Mouse (Mus musculus) MEL (cell line): ENCODE data around the gene Ttbk2. TPM values are rescaled to one million over a fixed set of nuclear protein-coding genes. Genes with fewer than 3 reads are reported as not detected.

Experiments
- DNase-seq: peaks from one replicate; pipeline ENCODE4 v3.0.0; 2011; ENCODE audit warnings: low read depth, low spot score
- H3K27ac ChIP-seq: 2 replicates; pipeline ENCODE4 v1.5.1; 2012; ENCODE audit warnings: low read depth, mild to moderate bottlenecking, control low read depth, low read length, moderate library complexity; ENCODE audit not compliant: control insufficient read depth
- H3K27me3 ChIP-seq, 2 experiments: fragments of 150-350 bp in 1 of 2; sonication (generic) in 1 of 2; 2 replicates each; pipeline ENCODE4 v1.6.1; 2012; ENCODE audit warnings: low read length in 2 of 2, mild to moderate bottlenecking in 2 of 2, improper control_type of control experiment in 1 of 2, moderate library complexity in 1 of 2; ENCODE audit not compliant: insufficient read depth in 2 of 2, control insufficient read depth in 1 of 2
- H3K36me3 ChIP-seq, 2 experiments: 2 replicates each; pipeline ENCODE4 v1.6.1; 2012 to 2014; ENCODE audit warnings: low read length in 2 of 2, improper control_type of control experiment in 1 of 2, inconsistent platforms in 1 of 2, mild to moderate bottlenecking in 1 of 2; ENCODE audit not compliant: insufficient read depth in 2 of 2, control insufficient read depth in 1 of 2
- H3K4me1 ChIP-seq, 2 experiments: fragments of 150-350 bp in 1 of 2; sonication (generic) in 1 of 2; 2 replicates each; pipeline ENCODE4 v1.6.1; 2012; ENCODE audit warnings: low read length in 2 of 2, improper control_type of control experiment in 1 of 2, mild to moderate bottlenecking in 1 of 2; ENCODE audit not compliant: insufficient read depth in 2 of 2, control insufficient read depth in 1 of 2
- H3K4me3 ChIP-seq, 2 experiments: fragments of 150-350 bp in 1 of 2; sonication (generic) in 1 of 2; 2 replicates each; pipeline ENCODE4 v1.5.1; 2012; ENCODE audit warnings: low read depth in 2 of 2, low read length in 2 of 2, mild to moderate bottlenecking in 2 of 2, moderate library complexity in 2 of 2, control low read depth in 1 of 2, improper control_type of control experiment in 1 of 2; ENCODE audit not compliant: control insufficient read depth in 1 of 2, insufficient read depth in 1 of 2
- H3K79me2 ChIP-seq: 2 replicates; pipeline ENCODE4 v1.6.1; 2012; ENCODE audit warnings: mild to moderate bottlenecking, low read length, moderate library complexity; ENCODE audit not compliant: control insufficient read depth, poor library complexity, insufficient read depth
- H3K9ac ChIP-seq: 2 replicates; pipeline ENCODE4 v1.6.1; 2012; ENCODE audit warnings: low read depth, mild to moderate bottlenecking, control low read depth, low read length, moderate library complexity; ENCODE audit not compliant: control insufficient read depth, poor library complexity, severe bottlenecking
- H3K9me3 ChIP-seq: fragments of 150-350 bp; sonication (generic); replicated peaks from 2 replicates; pipeline ENCODE4 v1.6.1; 2012; ENCODE audit warnings: mild to moderate bottlenecking, low read length, improper control_type of control experiment, moderate library complexity; ENCODE audit not compliant: insufficient read depth
- BHLHE40 ChIP-seq: IDR thresholded peaks from 2 replicates; pipeline ENCODE4 v1.6.1; 2012; ENCODE audit warnings: low read depth, mild to moderate bottlenecking, inconsistent platforms, low read length, improper control_type of control experiment, borderline replicate concordance
- CTCF ChIP-seq, 3 experiments: IDR thresholded peaks in 2 of 3; conservative IDR thresholded peaks in 1 of 3; 2 replicates each; pipeline ENCODE4 v1.5.1; 2011 to 2012; ENCODE audit warnings: low read length in 3 of 3, low read depth in 2 of 3, mild to moderate bottlenecking in 2 of 3, improper control_type of control experiment in 1 of 3, inconsistent platforms in 1 of 3, mixed read lengths in 1 of 3, moderate library complexity in 1 of 3; ENCODE audit not compliant: control insufficient read depth in 1 of 3, insufficient read depth in 1 of 3, poor library complexity in 1 of 3, severe bottlenecking in 1 of 3
- E2F4 ChIP-seq: IDR thresholded peaks from 2 replicates; pipeline ENCODE4 v1.6.1; 2011; ENCODE audit warnings: low read depth, low read length, improper control_type of control experiment, borderline replicate concordance
- EP300 ChIP-seq, 2 experiments: IDR thresholded peaks; 2 replicates each; pipeline ENCODE4 v1.6.1; 2011; ENCODE audit warnings: improper control_type of control experiment in 2 of 2, low read length in 2 of 2, low read depth in 1 of 2, mild to moderate bottlenecking in 1 of 2
- GATA1 ChIP-seq: IDR thresholded peaks from 2 replicates; pipeline ENCODE4 v1.6.1; 2011; ENCODE audit warnings: low read depth, low read length, improper control_type of control experiment
- JUND ChIP-seq: IDR thresholded peaks from 2 replicates; pipeline ENCODE4 v1.6.1; 2011; ENCODE audit warnings: low read depth, mild to moderate bottlenecking, improper control_type of control experiment, low read length
- MAX ChIP-seq: IDR thresholded peaks from 2 replicates; pipeline ENCODE4 v1.6.1; 2011; ENCODE audit warnings: low read length, improper control_type of control experiment
- MAZ ChIP-seq: IDR thresholded peaks from 2 replicates; pipeline ENCODE4 v1.6.1; 2012; ENCODE audit warnings: low read depth, mild to moderate bottlenecking, inconsistent platforms, low read length, improper control_type of control experiment
- MYC ChIP-seq: IDR thresholded peaks from 2 replicates; pipeline ENCODE4 v1.6.1; 2011; ENCODE audit warnings: low read depth, mild to moderate bottlenecking, low read length, improper control_type of control experiment, moderate library complexity
- POLR2AphosphoS2 ChIP-seq: IDR thresholded peaks from 2 replicates; pipeline ENCODE4 v1.6.1; 2011; ENCODE audit warnings: low read length, improper control_type of control experiment
- POLR2AphosphoS5 ChIP-seq: IDR thresholded peaks from 2 replicates; pipeline ENCODE4 v1.6.1; 2012; ENCODE audit warnings: low read depth, borderline replicate concordance, mild to moderate bottlenecking, inconsistent platforms, low read length, moderate library complexity, mixed read lengths
- SMC3 ChIP-seq: IDR thresholded peaks from 2 replicates; pipeline ENCODE4 v1.6.1; 2011; ENCODE audit warnings: low read depth, low read length, improper control_type of control experiment
- TAL1 ChIP-seq: IDR thresholded peaks from 2 replicates; pipeline ENCODE4 v1.6.1; 2012; ENCODE audit warnings: mild to moderate bottlenecking, inconsistent platforms, low read length, moderate library complexity, mixed read lengths
- ZNF384 ChIP-seq: IDR thresholded peaks from 2 replicates; pipeline ENCODE4 v1.6.1; 2012; ENCODE audit warnings: low read depth, mild to moderate bottlenecking, inconsistent platforms, low read length, improper control_type of control experiment
- polyA plus RNA-seq, 2 experiments: library from polyadenylated mRNA; stranded (reverse) in 1 of 2; unstranded in 1 of 2; fragments of >175 nt in 1 of 2; fragments of >200 nt in 1 of 2; gene quantifications; 2 replicates each; pipeline versions ENCODE4 v1.2.1 to v1.2.4; 2012; ENCODE audit warnings: low replicate concordance in 2 of 2, low read depth in 1 of 2; ENCODE audit not compliant: insufficient read length in 2 of 2, insufficient read depth in 1 of 2, missing spikeins in 1 of 2
- total RNA-seq: library from RNA; depleted of rRNA; stranded (reverse); fragments of 300-350 nt; gene quantifications from 2 replicates; pipeline ENCODE4 v1.2.3, GENCODE M21; 2012

Ttbk2 gene
- total and polyA plus RNA-seq, 3 experiments = 2.1 to 3.0 TPM; not detected in 1

DNA sequence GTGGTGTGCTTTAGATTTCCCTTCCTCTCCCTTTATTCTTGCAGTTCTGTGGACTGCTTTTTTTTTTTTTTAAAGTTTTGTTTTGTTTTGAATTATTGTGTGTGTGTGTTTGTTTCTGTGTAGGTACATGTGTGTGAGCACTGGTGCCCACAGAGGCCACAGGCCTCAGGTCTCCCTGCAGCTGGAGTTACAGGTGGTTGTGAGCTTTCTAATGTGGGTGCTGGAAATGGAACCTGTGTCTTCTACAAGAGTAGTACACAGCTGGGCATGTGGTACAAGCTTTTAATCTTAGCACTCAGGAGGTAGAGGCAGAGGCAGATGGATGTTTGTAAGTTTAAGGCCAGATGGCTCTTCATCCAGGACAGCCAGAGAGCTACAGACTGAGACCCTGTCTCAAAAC, 143.4 kb downstream of the Ttbk2 start:
- no peak overlapping the region for H3K27ac ChIP-seq
- no peak for DNase-seq
- no peaks in the 10 kb centered on the region for H3K9me3 ChIP-seq
- H3K27me3 ChIP-seq = no peaks in the 10 kb centered on the region
- no peaks in the 10 kb centered on the region for H3K79me2 ChIP-seq
- H3K9ac ChIP-seq = no peak overlapping the region
- H3K4me1 ChIP-seq = peaks cover 14 to 17% of the 10 kb centered on the region in 2 experiments
- H3K36me3 ChIP-seq = peaks cover 0 to 17% of the 10 kb centered on the region in 2 experiments; a peak in 2 of 4 replicates
- TF ChIP-seq JUND = no peak
- no peak for TF ChIP-seq MAZ
- no peak for TF ChIP-seq MYC
- no peak for TF ChIP-seq SMC3
- no peak for TF ChIP-seq POLR2AphosphoS2
- no peak for TF ChIP-seq CTCF (IDR thresholded peaks at IDR 0.05 in 2 of 3, conservative IDR thresholded peaks at IDR 0.05 in 1 of 3; ENCODE audit: control insufficient read depth in 1 of 3, insufficient read depth in 1 of 3, low read depth in 2 of 3, low read length in 3 of 3, poor library complexity in 1 of 3, severe bottlenecking in 1 of 3)
- TF ChIP-seq ZNF384 = no peak
- H3K4me3 ChIP-seq = no peak overlapping the region

DNA sequence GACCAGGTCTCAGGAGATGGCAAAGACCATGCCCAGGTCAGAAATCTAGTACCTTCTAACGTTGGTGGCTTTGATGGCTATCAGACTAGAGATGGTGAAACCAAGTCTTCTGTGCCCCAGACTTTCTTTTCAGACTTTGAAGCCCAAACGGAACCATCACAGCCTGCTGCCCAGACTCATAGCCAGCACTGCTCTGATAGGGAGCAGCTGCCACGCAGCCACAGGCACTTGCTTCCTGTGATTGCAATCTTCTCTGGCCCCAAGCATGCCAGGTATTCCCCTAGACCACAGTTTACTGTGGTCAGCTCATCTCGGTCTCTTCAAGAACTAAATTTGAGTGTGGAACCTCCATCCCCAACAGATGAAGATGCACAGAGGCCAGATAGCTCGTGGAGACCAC, 147.7 kb downstream of the Ttbk2 start:
- Histone ChIP-seq H3K79me2 (no peaks in the 10 kb centered on the region), H3K4me3 (no peak overlapping the region), H3K27ac (no peak overlapping the region), H3K27me3 (no peaks in the 10 kb centered on the region), H3K9ac (no peak overlapping the region), H3K4me1 (peaks cover 2 to 25% of the 10 kb centered on the region in 2 experiments; a peak in 3 of 4 replicates), H3K36me3 (peaks cover 0 to 7% of the 10 kb centered on the region in 2 experiments; a peak in 2 of 4 replicates)
- TF ChIP-seq POLR2AphosphoS5 (no peak), MAX (no peak), MYC (no peak), TAL1 (no peak), E2F4 (no peak)
- TF ChIP-seq, all 39 proteins: peak for 0
- H3K9me3 ChIP-seq = no peaks in the 10 kb centered on the region
- no peak for DNase-seq

DNA sequence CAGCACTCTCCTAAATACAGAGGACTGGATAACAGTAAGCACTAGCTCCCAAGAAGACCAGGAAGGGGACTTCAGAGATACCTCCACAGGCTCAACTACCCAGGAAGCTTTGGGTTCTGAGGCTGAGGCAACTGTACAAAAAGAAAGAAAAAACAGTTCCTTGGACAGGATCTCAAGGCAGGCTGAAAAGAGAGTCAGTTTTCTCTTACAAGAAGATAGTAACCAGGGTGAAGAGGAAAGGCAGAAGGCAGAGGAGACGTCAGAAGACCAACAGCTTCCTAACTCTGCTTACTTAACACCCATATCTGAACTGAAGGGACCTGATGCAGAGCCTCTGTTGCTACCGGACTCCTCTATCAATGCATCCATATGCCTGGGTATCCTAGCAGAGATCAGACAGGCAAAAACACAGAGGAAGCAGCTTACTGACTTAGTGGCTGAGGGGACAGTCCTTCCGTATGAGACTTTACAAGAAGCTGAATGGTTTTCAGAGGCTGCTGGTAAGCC, 150.0 kb downstream of the Ttbk2 start:
- Histone ChIP-seq H3K9me3 (no peaks in the 10 kb centered on the region), H3K27me3 (no peaks in the 10 kb centered on the region), H3K4me3 (peak overlapping the region; percentile 25 to 58), H3K4me1 (peaks cover 2 to 31% of the 10 kb centered on the region in 2 experiments; a peak in 3 of 4 replicates), H3K9ac (peak overlapping the region; percentile 26; the same call in 1 of the 2 replicates), H3K36me3 (peaks cover 0 to 10% of the 10 kb centered on the region in 2 experiments; a peak in 2 of 4 replicates), H3K79me2 (no peaks in the 10 kb centered on the region), H3K27ac (peak overlapping the region; percentile 48)
- TF ChIP-seq GATA1 = peak; percentile 53
- TF ChIP-seq SMC3 = no peak
- TF ChIP-seq EP300 (IDR thresholded peaks at IDR 0.05; ENCODE audit: low read depth in 1 of 2, low read length in 2 of 2) = peak in 1 of 2 experiments; percentile 19; a peak in 1 of 4 replicates
- peak; percentile 26; the same call in 1 of the 2 replicates for TF ChIP-seq BHLHE40
- peak; percentile 70 for DNase-seq
